Mouse (Mus musculus) cerebellum, adult (tissue): ENCODE results near the gene Usp2.

Source experiments
- ATAC-seq: cut with Nextera tagmentation; 2 replicates; pipeline ENCODE4 v1.9.2; 2017; ENCODE audit warnings: mild to moderate bottlenecking, moderate library complexity, mixed read lengths; ENCODE audit not compliant: insufficient number of reproducible peaks, low FRiP score, low TSS enrichment

Usp2 gene

DNA sequence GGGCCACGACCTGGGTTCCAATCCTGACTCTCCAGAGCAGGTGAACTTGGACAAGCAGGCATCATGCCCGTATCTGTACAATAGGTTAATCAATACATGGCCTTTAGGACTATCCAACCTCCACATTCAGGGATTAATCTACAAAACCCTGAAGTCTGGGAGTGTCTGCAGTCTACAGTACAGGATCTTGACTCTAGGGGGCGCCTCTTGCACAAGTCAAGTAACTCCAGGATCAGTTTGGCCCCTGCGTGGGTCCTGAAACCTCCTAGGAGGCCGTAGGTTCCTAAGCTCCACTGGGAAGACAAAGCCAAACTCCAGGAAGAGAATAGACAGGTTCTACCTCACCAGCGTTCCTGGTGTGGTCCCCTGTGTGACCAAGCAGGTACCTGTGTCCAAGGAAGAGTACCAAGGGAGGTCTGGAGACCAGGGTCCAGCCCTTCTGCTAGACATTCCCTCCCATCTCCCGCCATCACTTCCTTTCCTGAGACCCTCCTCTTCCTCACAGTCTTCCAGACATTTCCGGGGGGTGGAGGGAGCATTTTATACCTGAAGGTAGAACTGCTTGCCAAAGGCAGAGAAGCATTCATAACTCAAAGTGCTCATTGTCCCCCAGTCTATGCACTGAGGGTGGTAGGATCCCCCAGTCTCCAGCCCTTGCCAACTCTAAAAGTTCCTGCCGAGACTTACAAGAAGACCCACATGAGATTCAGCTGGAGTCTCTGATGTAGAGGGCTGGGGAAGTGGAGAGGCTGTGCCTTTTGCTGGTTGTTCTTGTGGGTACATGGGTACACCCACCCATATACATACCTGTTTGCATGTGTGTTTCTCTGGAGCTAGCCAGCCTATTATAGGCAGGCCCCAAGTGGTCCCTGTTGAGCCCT lies 7.8 kb downstream of the Usp2 start:
- ATAC-seq: no peak

DNA sequence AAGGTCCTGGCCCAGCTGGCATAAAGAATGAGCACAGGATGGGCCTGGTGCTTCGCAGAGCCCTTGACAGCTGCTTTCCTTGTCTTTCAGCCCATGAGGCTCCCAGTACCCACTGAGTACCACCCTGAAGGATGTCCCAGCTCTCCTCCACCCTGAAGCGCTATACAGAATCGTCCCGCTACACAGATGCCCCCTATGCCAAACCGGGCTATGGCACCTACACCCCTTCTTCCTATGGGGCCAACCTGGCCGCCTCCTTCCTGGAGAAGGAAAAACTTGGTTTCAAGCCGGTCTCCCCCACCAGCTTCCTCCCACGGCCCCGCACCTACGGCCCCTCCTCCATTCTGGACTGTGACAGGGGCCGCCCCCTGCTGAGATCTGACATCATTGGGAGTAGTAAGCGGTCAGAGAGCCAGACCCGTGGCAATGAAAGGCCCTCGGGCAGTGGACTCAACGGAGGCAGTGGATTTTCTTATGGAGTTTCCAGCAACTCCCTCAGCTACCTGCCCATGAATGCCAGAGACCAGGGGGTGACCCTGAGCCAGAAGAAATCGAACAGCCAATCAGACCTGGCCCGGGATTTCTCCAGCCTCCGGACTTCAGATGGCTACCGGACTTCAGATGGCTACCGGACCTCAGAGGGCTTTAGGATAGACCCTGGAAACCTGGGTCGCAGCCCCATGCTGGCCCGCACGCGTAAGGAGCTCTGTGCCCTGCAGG lies 8.6 kb downstream of the Usp2 start:
- ATAC-seq: no peak

DNA sequence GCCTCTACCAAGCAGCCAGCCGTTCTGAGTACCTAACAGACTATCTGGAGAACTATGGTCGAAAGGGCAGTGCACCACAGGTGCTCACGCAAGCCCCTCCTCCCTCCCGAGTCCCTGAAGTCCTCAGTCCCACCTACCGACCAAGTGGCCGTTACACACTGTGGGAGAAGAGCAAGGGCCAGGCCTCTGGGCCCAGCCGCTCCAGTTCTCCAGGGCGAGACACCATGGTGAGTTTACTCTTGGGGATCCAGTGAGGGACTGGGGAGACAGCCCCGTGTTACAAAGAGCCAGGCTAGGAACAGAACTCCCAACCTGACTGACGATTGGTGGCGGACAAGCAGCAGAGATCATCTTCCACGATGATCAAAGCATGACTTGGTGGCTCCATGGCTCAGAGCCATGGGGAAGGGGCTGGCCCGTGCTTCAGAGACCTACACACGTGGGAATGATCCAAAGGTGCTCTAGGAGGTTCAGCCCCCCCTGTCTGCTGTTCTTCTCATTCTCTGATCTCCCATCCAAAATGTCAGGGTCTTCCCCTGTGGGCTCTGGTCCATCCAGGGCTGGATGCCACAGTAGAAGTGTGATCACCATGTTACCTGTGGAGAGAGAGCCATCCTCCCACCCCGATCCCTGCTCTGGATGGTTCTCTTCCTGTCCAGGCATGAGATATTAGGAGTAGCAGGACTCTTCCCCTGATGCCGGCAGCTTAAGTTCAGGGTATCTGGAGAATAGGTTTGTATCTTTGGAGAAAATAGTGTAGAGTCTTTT lies 9.4 kb downstream of the Usp2 start:
- no peak for ATAC-seq

DNA sequence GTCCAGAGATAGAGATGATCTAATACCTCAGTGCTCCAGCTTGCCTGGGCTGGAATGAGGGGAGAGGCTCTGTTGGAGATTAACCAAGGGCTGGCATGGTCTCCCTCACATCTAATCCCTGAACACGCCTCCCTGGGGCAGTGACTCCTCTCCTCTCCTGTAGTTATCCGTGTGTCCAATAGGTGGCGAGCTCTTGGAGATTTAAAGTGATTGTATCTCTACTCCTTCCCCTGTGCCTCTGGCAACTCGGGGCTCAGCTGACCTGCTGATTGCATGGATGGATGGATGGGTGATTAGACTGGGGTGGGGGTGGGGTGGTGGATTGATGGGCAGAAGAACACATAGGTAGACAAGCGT lies 9.9 kb downstream of the Usp2 start:
- no peak for ATAC-seq

DNA sequence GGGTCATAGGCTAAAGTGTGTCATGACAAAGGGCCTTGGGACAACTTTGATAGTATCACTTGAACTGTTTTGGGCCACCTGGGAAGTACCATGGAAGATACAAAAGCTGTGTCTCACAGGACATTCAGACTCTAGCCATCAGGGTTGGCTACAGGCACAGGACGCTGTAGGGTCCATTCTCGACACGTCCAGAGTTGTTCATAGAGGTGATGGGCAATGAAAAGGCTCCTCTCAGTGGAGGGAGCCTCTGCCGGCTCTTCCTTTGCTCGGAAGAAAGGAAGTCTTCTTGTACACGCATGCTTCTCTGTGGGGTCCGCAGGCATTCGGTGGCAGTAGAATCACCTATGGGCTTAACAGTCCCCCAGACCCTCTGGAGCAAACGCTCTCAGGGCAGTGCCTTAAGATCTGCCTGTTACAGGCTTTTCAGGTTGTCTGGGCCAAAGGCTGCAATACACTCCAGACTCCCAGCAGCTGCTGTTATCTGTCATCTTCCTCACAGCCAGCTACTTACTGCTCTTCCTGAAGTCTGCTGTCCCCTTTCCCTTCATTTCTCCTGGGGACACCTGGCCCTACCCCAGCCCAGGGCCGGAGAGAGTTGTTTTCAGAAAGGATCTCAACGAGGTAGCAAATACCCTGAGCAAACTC lies 10.6 kb downstream of the Usp2 start:
- ATAC-seq: no peak

DNA sequence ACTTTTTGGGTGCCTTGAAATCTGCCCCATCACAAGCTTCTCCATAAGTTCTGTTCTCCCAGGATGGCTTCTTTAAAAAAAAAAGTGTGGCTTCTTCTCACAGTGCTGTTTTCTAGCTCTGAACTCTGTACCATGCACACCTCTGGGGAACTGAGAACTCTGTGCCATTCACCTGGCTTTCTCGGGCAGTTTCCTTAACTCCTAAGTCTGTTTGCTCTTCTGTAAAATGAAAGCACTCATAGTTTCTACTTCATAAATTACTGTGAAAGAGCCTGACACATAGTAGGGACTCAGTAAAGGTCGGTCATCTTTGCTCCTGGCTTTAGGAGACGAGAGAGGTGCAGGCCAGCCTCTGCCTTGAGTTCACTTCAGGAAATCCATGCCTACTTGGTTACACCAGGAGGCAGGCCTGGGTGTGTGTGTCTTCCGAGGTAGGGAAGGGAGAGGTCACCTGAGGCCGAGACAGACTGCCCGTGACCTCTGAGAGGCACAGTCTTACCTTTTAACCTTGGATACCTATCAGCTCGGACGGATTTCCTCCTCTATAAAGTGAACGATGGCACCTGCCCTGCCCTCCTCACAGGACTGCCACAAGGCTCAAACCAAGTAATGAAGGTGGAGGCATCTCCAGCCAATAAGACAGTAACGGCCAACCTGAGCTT lies 11.4 kb downstream of the Usp2 start:
- ATAC-seq: no peak

DNA sequence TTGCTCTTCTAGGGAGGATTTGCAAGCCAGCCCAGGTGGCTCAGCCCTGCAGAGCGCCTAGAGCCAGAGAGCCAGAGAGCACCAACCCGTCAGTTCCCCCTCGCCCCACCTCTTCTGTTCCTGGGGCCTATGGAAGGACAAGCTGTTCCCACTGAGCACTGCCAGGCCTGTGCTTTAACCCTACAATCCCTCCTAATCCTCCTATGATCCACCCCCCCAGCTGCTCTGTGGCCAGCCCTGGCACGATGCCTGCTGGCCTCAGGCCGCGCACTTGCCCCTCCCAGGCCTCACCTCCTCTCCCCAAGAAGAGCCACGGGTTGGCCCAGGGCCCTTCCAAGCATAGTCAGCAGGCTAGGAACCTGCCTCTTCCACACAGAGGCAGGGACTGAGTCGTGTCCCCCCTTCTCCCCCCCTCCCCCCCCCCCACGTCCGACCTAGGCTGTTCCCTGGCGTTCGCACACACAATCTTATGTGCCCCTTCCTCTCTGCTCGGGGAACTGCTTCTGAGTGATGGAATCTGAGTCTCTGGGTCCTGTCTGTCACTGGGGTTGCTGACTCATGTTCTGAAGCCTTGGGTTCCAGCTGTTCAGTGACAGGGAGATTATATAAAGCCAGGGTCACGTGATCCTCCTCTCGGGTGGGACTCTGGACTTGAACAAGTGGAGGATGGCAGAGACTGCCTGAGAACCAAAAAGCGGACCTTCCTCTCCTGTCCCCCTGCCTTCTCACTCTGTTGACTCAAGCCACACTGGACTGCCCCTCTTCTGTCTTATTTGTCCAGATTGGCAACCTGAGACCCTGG lies 12.3 kb downstream of the Usp2 start:
- ATAC-seq: peak; percentile 86

DNA sequence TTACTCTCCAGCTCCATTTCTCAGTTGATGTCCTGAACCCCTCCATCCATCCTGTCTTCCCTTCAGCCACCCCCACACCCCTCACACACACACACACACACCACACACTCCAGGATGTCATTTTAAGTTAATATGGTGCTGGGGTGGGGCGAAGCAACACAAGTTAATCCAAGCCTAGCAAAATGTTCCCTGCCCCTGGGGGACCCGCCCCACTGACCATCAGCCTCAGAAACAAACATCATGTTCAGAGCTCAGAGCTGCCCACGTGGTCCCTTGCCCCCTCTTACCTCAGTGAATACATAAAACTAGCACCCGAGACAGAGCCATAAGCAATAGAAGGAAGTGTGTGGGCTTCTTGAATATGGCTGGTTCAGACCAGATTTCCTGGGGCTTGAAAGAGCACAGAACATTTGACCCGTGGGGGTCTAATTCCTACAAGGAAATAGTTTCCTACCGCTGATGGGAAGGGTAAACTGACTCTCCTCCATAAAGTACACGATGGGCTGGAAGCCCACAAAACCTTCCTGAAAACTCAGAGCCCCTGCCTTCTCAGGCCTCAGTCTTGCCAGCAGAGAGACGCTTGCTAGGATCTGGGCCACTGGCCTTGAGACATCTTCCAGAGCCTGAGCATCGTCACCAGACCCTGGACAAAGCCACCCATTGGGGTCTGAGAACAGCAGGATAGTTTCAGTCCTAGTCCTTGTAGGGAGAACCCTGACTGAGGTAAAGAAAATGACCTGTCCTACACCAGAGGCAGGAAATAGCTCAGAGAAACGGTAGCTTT lies 13.4 kb downstream of the Usp2 start:
- ATAC-seq: no peak

DNA sequence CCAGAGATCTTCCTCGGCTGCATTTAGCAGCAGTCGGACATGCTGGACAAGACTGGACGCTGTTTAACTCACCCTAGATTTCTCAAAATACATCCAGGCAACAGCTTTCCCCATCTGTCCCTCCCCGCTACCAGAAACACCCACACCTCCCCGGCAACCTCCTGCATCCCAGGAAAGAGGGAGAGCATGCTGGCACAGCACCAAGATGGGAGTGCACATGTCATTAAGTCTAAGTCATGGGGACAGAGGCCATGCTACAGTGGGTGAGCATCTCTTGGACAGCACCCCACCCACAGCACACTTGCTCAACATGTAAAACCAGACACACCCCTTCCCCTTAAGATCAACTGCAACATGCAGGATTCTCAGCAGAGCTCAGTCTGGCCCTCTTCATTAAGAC lies 14.1 kb downstream of the Usp2 start:
- no peak for ATAC-seq

DNA sequence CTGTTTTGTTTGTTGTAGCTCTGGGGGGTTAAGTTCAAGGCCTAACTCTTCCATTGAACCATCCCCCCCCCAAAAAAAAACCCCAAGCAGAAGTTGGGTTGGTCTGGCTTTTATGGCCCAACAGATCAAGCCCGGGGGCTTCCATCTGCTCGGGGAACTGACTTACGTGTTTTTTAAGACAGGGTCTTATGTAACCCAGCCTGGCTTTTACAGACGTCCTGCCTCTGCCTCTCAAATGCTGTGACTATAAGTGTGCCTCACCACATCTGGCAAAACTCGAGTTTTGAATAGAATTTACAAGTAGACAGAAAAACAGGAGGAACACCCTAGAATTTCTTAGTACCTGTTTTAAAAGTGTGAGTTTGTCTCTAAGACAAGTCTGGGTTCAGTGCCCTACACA lies 14.8 kb downstream of the Usp2 start:
- no peak for ATAC-seq

DNA sequence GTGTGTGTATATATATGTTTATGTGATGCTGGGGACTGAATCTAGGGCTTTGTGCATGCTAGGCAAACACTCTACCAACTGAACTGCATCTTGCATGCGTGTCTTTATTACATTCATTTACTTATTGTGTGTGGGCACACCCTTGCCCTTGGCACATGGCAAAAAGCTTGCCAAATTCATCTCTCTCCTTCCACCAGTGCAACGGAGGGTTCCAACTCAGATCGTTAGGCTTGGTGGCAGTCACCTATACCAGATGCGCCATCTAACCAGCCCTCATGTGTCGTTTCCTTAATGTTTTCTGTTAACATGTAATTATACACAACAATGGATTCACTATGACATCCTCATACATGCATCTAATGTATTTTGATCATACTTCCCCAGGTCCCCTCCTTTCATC lies 15.4 kb downstream of the Usp2 start:
- ATAC-seq: no peak

DNA sequence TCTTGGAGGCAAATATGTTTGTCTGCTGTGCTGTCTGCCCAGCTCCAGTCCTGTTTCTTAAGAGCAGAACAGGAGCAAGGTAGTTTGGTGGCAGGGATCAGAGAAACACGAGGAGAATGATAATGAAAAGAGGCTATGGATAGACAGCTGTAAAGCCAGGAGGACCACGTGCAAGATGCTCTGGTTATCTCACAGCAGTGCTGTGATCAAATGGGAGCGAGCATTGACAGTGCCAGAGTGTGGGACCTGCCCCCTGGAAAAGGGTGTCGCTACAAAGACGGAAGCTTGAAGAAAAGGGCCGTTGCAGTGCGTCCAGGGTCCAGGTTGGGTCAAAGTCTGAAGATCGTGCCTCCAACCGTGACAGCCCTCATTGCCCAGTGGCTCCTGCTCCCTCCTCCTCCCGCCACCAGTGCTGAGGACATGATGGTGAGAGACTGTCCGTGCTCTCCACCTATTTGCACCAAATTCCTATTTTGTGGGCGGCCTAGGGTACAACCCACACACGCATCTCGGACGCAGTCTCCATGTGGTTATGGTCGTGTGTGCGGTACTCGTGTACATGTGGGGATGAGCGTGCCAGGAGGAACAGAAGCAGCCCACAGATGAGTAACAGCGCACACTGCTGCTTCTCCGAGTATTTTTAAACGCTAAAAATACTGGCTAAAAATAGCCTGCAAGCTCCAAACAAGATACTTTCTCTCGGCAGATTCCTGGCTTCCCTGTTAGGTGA lies 16.7 kb downstream of the Usp2 start:
- ATAC-seq: no peak

DNA sequence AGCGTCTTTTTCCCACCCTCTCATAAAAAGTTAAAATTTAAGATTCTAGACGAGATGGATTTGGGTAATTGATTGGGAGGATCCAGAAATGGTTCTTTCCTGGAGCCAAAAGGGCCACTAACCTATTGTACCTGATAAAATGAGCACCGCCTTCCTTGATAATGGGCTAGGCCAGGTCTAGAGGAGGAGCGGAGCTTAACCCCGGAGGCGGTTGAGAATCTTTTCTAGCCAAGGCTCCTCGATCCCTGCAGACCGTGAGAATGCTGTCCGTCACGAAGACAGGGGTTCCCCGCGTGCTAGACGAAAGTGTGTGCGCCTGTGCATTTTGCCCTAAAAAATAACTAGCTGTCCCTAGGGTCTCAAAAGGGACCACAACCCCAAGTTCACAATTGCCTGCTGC lies 17.4 kb downstream of the Usp2 start:
- ATAC-seq: no peak

DNA sequence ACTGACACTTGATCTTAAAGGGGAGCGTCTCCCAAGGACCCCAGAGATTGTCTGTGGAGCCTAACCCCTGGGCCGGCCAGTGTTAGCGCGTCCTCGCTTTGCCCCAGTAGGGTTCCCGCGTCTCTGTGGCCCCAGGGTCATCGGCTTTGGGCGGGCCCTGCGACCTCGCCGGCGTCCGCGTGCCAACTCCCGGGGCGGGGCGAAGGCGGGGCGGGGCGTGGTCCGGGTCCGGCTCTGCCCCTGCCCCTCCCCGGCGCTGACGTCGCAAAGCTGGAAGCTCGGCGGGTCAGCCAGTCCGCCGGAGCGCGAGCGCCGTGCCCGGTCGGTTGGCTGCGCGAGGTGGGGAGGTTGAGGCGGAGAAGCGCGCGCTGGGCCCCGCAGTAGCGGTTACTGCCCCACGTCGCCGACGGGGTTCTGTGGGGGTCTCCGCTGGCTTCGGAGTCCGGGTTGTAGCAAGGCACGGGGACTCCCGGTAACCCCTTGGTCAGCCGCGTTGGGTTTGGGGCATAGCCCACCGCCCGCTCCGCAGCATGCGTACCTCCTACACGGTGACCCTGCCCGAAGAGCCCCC lies 17.9 kb downstream of the Usp2 start:
- peak; percentile 41; the same call in 1 of the 2 replicates for ATAC-seq

DNA sequence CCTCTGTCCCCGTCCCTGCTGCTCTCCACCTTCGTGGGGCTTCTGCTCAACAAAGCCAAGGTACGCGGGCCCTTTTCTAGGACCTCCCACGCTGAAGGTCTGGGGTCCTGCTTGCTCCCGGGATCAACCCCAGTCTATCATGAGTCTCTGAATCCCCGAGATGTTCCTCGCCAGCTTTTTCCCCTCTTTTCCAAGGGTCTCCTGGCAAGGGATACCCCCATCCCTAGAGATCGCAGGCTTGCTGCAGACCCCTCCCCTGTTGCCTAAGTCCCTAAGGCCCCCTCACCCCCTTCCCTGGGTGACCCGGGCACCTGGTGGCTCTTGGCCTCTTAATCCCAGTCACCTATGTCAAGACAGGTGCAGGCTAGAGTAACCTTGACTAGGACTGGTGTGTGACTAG lies 18.5 kb downstream of the Usp2 start:
- ATAC-seq: no peak

DNA sequence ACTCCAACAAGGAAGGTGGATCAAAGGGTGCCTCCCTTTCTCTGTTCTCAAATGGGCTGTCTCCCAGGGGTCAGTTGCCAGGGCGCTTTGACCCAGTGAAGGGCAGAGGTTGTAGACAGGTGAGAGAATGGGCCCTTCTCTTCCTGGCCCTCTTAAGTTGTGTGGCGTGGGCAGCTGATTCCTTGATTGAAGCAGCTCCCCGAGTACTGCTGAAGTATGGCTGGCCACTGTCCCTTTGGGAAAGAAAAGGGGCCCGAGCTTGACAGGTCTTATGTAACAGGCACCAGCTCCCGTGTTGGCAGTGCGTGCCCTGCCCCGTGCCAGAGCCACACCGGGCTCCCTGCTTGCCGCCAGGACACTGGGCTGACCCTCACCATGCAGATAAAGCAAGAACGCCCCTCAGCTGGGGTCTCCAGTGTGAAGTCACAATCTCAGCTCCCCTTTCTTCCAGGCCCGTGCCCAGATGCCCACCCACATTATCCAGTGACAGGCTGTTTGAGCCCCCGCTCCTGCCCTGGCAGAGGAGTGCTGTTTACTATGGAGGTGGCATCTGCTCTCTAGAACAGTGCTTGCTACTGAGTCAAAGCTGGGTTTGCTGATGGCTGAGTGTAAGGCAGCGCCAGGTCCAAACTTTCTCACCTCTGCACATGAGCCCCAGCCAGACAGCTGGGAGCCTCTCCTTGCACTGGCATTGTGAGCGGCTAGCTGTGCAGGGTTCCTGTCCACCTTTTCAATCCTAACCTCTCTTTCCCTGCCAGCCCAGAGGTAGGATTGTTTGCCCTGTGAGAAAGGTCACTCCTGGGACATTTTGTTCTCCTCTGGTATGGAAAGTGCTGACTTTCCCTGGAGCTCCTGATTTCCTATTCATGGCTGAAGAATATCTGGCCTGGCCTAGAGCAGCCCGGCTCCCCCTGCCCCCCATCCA lies 19.2 kb downstream of the Usp2 start:
- ATAC-seq: peak; percentile 33; the same call in 1 of the 2 replicates

DNA sequence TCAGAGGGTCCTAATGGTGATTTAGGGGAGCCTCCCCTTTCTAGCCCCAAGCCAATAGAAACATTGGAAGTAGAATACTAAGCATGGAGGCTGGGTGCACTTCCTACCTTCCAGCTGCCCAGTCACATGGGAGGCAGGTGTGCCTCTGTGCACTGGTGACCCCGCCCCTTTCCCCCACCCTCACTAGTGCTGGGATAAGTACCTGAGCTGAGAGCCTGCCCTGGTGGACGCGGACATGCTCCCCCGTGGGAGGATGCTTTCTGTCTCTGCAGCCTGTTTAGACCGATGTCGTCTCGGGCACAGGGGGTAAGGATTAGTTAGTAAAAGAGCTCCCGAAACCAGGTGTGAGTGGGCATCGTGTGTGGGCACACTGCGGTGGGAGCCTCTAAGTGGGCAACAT lies 20.1 kb downstream of the Usp2 start:
- ATAC-seq: no peak
